ENCODE assay signal across 9 mouse cellular contexts in the genomic region with DNA sequence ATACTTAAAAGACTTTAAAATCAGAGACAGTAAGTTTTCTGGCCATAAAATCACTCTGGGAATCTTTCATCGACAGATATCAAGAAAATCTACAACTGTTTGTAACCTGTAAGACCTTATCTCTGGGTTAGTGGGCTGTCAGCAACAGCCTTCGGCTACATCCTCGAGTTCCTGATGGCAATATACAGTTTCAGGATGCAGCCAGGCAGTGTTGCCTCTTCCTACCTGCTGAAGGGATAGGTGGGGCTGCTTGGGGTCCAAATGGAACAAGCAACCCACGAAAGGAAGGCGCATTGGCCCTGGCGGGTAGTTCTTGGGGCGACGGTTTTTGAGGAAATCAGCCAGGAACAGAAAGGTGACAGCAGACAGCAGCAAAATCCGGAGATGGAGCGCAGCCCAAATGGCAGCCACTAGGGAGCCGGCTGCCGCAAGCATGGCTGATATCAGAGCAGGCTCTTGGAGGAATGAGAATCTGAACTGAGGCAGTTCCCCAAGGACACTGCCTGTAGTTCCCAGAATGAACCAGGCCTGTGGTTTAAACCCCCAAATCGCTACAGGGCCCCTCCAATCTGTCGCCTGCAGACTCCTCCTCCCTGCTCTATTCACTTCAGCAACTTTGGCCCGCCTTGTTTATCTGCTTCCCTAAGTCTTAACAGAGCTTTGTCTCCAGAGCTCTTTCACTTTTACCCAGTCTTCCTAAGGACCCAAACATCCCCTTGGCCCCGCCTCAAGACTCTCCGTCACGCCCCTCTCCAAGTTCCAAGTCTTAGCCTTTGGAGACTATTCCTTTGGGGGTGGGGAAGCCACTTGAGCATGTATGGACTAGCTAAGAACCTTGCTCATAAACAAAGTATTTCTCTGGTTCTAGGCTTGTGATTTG. TPM values are rescaled to one million over a fixed set of nuclear protein-coding genes. Genes with fewer than 3 reads are reported as not detected.
DNase-seq lines count a peak whose midpoint lies in the region; ATAC-seq and TF ChIP-seq lines count a peak whose summit lies in the region.
"Had no signal": no experiment of that assay in that cellular context is flagged by ENCODE, and none has a peak within 500 bp of the region (broad histone marks: within the 10 kb centered on the region; RNA-seq: fewer than 3 reads in every experiment).

A gene (minus strand): TSS at position 668 of the 880 bp plus-strand sequence.

- TF ChIP-seq EP300 in ES-Bruce4 (IDR thresholded peaks at IDR 0.05; ENCODE audit: insufficient read depth, low read depth, low read length): no peak
- TF ChIP-seq EP300 in heart, postnatal 0 days (IDR thresholded peaks at IDR 0.05; ENCODE audit: low read depth): no peak

- H3K4me1 ChIP-seq in ES-Bruce4 (ENCODE audit: control insufficient read depth, insufficient read depth, low read length): no peaks in the 10 kb centered on the region
- peaks cover 4% of the 10 kb centered on the region; the same call in 1 of the 2 replicates for H3K4me1 ChIP-seq in forebrain, embryonic 14.5 days (ENCODE audit: control insufficient read depth, insufficient read depth, low read length)
- peaks cover 8% of the 10 kb centered on the region; the same call in 1 of the 2 replicates for H3K4me1 ChIP-seq in heart, postnatal 0 days (ENCODE audit: control insufficient read depth, insufficient read depth)
- H3K4me1 ChIP-seq in neural tube, embryonic 15.5 days: peaks cover 9% of the 10 kb centered on the region; the same call in 1 of the 2 replicates

- peak within 1 kb of the TSS; percentile 38 for H3K4me3 ChIP-seq in ES-Bruce4 (ENCODE audit: low read depth, low read length)
- H3K4me3 ChIP-seq in forebrain, embryonic 14.5 days (ENCODE audit: low read depth, low read length): peak within 1 kb of the TSS; percentile 24
- peak within 1 kb of the TSS; percentile 51 for H3K4me3 ChIP-seq in heart, postnatal 0 days (ENCODE audit: low read depth, low read length)
- H3K4me3 ChIP-seq in neural tube, embryonic 15.5 days (replicated peaks): peak within 1 kb of the TSS; percentile 39

- no peak within 1 kb of the TSS for H3K27ac ChIP-seq in ES-Bruce4 (ENCODE audit: insufficient read depth, low read length)
- peak within 1 kb of the TSS; percentile 61 for H3K27ac ChIP-seq in forebrain, embryonic 14.5 days (ENCODE audit: low read depth, low read length)
- peak within 1 kb of the TSS; percentile 61 for H3K27ac ChIP-seq in heart, postnatal 0 days (ENCODE audit: low read depth)
- H3K27ac ChIP-seq in neural tube, embryonic 15.5 days (replicated peaks): peak within 1 kb of the TSS; percentile 71

- ATAC-seq in forebrain, embryonic 14.5 days: peak; percentile 94
- ATAC-seq in heart, postnatal 0 days (ENCODE audit: insufficient read depth, low read depth): peak; percentile 75
- ATAC-seq in neural tube, embryonic 15.5 days (ENCODE audit: low FRiP score): peak; percentile 92
- ATAC-seq: Patski had no signal

- TF ChIP-seq CTCF in ES-Bruce4 (IDR thresholded peaks at IDR 0.05; ENCODE audit: low read depth, low read length): no peak
- no peak for TF ChIP-seq CTCF in heart, postnatal 0 days (IDR thresholded peaks at IDR 0.05; ENCODE audit: low read depth)

- no peaks in the 10 kb centered on the region for H3K27me3 ChIP-seq in ES-Bruce4 (ENCODE audit: control insufficient read depth, insufficient read depth, low read length, poor library complexity, severe bottlenecking)
- H3K27me3 ChIP-seq in forebrain, embryonic 14.5 days (replicated peaks; ENCODE audit: control insufficient read depth, insufficient read depth, low read length): no peaks in the 10 kb centered on the region
- H3K27me3 ChIP-seq in heart, postnatal 0 days (ENCODE audit: control insufficient read depth, insufficient read depth, low read length): no peaks in the 10 kb centered on the region
- no peaks in the 10 kb centered on the region for H3K27me3 ChIP-seq in neural tube, embryonic 15.5 days (replicated peaks)

- no peak for TF ChIP-seq POLR2A in ES-Bruce4 (IDR thresholded peaks at IDR 0.05; ENCODE audit: insufficient read depth, low read length)

- H3K36me3 ChIP-seq in ES-Bruce4 (ENCODE audit: control insufficient read depth, insufficient read depth, low read length, poor library complexity, severe bottlenecking): no peaks in the 10 kb centered on the region
- no peaks in the 10 kb centered on the region for H3K36me3 ChIP-seq in forebrain, embryonic 14.5 days (ENCODE audit: control insufficient read depth, insufficient read depth, low read length)
- H3K36me3 ChIP-seq in heart, postnatal 0 days (replicated peaks; ENCODE audit: control insufficient read depth, insufficient read depth, low read length): no peaks in the 10 kb centered on the region
- H3K36me3 ChIP-seq in neural tube, embryonic 15.5 days: no peaks in the 10 kb centered on the region

- peak; percentile 10 for DNase-seq in cerebellum, adult 11 months
- peak; percentile 85 for DNase-seq in forebrain, embryonic 14.5 days (ENCODE audit: low spot score)
- DNase-seq in heart, postnatal 0 days (ENCODE audit: low spot score): peak; percentile 66
- peak; percentile 63 to 64 for DNase-seq in kidney, postnatal 36 days
- DNase-seq in lung, adult 18-20 months: peak; percentile 78 to 79
- DNase-seq in urinary bladder, adult 2 months (ENCODE audit: low spot score): peak; percentile 33

- WGBS in forebrain, embryonic 14.5 days: 7% methylated on average over 18 of the region's 18 CpGs
- WGBS in heart, postnatal 0 days: 3% methylated on average over 18 of the region's 18 CpGs
- 18% methylated on average over 18 of the region's 18 CpGs for WGBS in neural tube, embryonic 15.5 days

- no peak within 1 kb of the TSS for H3K9ac ChIP-seq in ES-Bruce4 (ENCODE audit: low read depth, poor library complexity, severe bottlenecking)
- peak within 1 kb of the TSS; percentile 56 for H3K9ac ChIP-seq in forebrain, embryonic 14.5 days (ENCODE audit: low read length)
- H3K9ac ChIP-seq in heart, postnatal 0 days (replicated peaks; ENCODE audit: low read depth, low read length): peak within 1 kb of the TSS; percentile 55
- H3K9ac ChIP-seq in neural tube, embryonic 15.5 days (replicated peaks): peak within 1 kb of the TSS; percentile 34; the same call in 1 of the 2 replicates

- H3K4me2 ChIP-seq in forebrain, embryonic 14.5 days (ENCODE audit: low read length): peak within 1 kb of the TSS; percentile 61
- peak within 1 kb of the TSS; percentile 76 for H3K4me2 ChIP-seq in heart, postnatal 0 days (ENCODE audit: low read depth, low read length)
- peak within 1 kb of the TSS; percentile 61 for H3K4me2 ChIP-seq in neural tube, embryonic 15.5 days

- H3K9me3 ChIP-seq in ES-Bruce4 (replicated peaks; ENCODE audit: control insufficient read depth, insufficient read depth, low read length, poor library complexity, severe bottlenecking): no peaks in the 10 kb centered on the region
- no peaks in the 10 kb centered on the region for H3K9me3 ChIP-seq in forebrain, embryonic 14.5 days (replicated peaks; ENCODE audit: control insufficient read depth, low read length)
- H3K9me3 ChIP-seq in heart, postnatal 0 days (replicated peaks; ENCODE audit: control insufficient read depth, low read length): no peaks in the 10 kb centered on the region
- no peaks in the 10 kb centered on the region for H3K9me3 ChIP-seq in neural tube, embryonic 15.5 days (replicated peaks)

RNA-seq across cellular contexts. Expression of the gene that starts here (rescaled TPM):
- polyA plus RNA-seq in ES-Bruce4 (2011; ENCODE audit: insufficient read depth, insufficient read length, low read depth, missing spikeins): 1.5 and 1.6 TPM in 2 replicates
- polyA plus RNA-seq in forebrain, embryonic 14.5 days (2014; fragmentation: Nextera tagmentation; extraction: Ambion mirVana): 3.0 and 3.4 TPM in 2 replicates
- 0.38 and 0.58 TPM in 2 replicates for total RNA-seq in heart, postnatal 0 days (2014; rRNA removed; ENCODE audit: low replicate concordance)
- 0.77 and 1.5 TPM in 2 replicates for polyA plus RNA-seq in heart, postnatal 0 days (2015; fragmentation: Nextera tagmentation; extraction: Ambion mirVana)
- 8.1 and 8.7 TPM in 2 replicates for polyA plus RNA-seq in neural tube, embryonic 15.5 days (2015; fragmentation: Nextera tagmentation; extraction: Ambion mirVana)
- polyA plus RNA-seq in urinary bladder, adult 2 months (2012; rRNA removed): 8.6 and 11.4 TPM in 2 replicates

Comparison
In these comparisons a context has a peak if more than half of its experiments do, and no peak if none do; other contexts are left out.
1. DNase-seq: peak in every context shown above with its lines; median percentile 85 in forebrain, embryonic 14.5 days; 78 in lung, adult 18-20 months; 66 in heart, postnatal 0 days; 64 in kidney, postnatal 36 days; 33 in urinary bladder, adult 2 months; 10 in cerebellum, adult 11 months.